Mouse (Mus musculus): ENCODE measurements around the gene Cpa4. TPM values are rescaled to one million over a fixed set of nuclear protein-coding genes. Genes with fewer than 3 reads are reported as not detected.

Gene Cpa4
- polyA plus RNA-seq, 1 experiment from 2014 or later = 1.4 TPM

- peaks cover 16% of the 10 kb centered on the region for H3K4me1 ChIP-seq (ENCODE audit: control insufficient read depth, insufficient read depth, low read length)
- ATAC-seq (ENCODE audit: insufficient read depth, low FRiP score) = no peak
- H3K27me3 ChIP-seq (ENCODE audit: control insufficient read depth, insufficient read depth, low read length) = no peaks in the 10 kb centered on the region
- no peak overlapping the region for H3K9ac ChIP-seq (ENCODE audit: low read length)
- H3K27ac ChIP-seq (ENCODE audit: low read length) = no peak overlapping the region
- H3K36me3 ChIP-seq (ENCODE audit: control insufficient read depth, insufficient read depth, low read length) = no peaks in the 10 kb centered on the region
- H3K4me3 ChIP-seq (replicated peaks; ENCODE audit: low read length) = no peak overlapping the region
- no peaks in the 10 kb centered on the region for H3K9me3 ChIP-seq (replicated peaks; ENCODE audit: control insufficient read depth, low read length)
- no peak overlapping the region for H3K4me2 ChIP-seq (ENCODE audit: low read depth, low read length)
- WGBS = 39% methylated on average over 4 of the region's 4 CpGs
These were observed 53.8 kb downstream of the Cpa4 start for GRCm38 (mm10) chr6:30621986-30622389.

GRCm38 (mm10) chr6:30624763-30625162 lies 56.6 kb downstream of the Cpa4 start:
- Histone ChIP-seq H3K4me2 (ENCODE audit: low read depth, low read length) (no peak overlapping the region), H3K4me3 (replicated peaks; ENCODE audit: low read length) (no peak overlapping the region), H3K27ac (ENCODE audit: low read length) (no peak overlapping the region), H3K9me3 (replicated peaks; ENCODE audit: control insufficient read depth, low read length) (no peaks in the 10 kb centered on the region), H3K9ac (ENCODE audit: low read length) (no peak overlapping the region), H3K36me3 (ENCODE audit: control insufficient read depth, insufficient read depth, low read length) (no peaks in the 10 kb centered on the region), H3K4me1 (ENCODE audit: control insufficient read depth, insufficient read depth, low read length) (no peaks in the 10 kb centered on the region), H3K27me3 (ENCODE audit: control insufficient read depth, insufficient read depth, low read length) (no peaks in the 10 kb centered on the region)
- WGBS = 84% methylated on average over 9 of the region's 9 CpGs
- peak; percentile 70 for ATAC-seq (ENCODE audit: insufficient read depth, low FRiP score)

- no peaks in the 10 kb centered on the region for H3K36me3 ChIP-seq (ENCODE audit: control insufficient read depth, insufficient read depth, low read length)
- no peak overlapping the region for H3K4me3 ChIP-seq (replicated peaks; ENCODE audit: low read length)
- H3K9me3 ChIP-seq (replicated peaks; ENCODE audit: control insufficient read depth, low read length) = no peaks in the 10 kb centered on the region
- no peak overlapping the region for H3K9ac ChIP-seq (ENCODE audit: low read length)
- ATAC-seq (ENCODE audit: insufficient read depth, low FRiP score) = no peak
- no peaks in the 10 kb centered on the region for H3K27me3 ChIP-seq (ENCODE audit: control insufficient read depth, insufficient read depth, low read length)
- no peak overlapping the region for H3K4me2 ChIP-seq (ENCODE audit: low read depth, low read length)
- H3K27ac ChIP-seq (ENCODE audit: low read length) = no peak overlapping the region
- H3K4me1 ChIP-seq (ENCODE audit: control insufficient read depth, insufficient read depth, low read length) = 0 out of 2 replicates have a peak, but pooled peaks cover 5% of the 10 kb centered on the region
- WGBS = 27% methylated on average over 6 of the region's 6 CpGs
These were observed 60.0 kb downstream of the Cpa4 start for GRCm38 (mm10) chr6:30628152-30628551.

- 89% methylated on average over 1 of the region's 1 CpGs for WGBS
- Histone ChIP-seq H3K4me2 (ENCODE audit: low read depth, low read length) (no peak overlapping the region), H3K27me3 (ENCODE audit: control insufficient read depth, insufficient read depth, low read length) (no peaks in the 10 kb centered on the region), H3K36me3 (ENCODE audit: control insufficient read depth, insufficient read depth, low read length) (no peaks in the 10 kb centered on the region), H3K4me3 (replicated peaks; ENCODE audit: low read length) (no peak overlapping the region), H3K9ac (ENCODE audit: low read length) (no peak overlapping the region), H3K27ac (ENCODE audit: low read length) (no peak overlapping the region), H3K4me1 (ENCODE audit: control insufficient read depth, insufficient read depth, low read length) (0 out of 2 replicates have a peak, but pooled peaks cover 5% of the 10 kb centered on the region), H3K9me3 (replicated peaks; ENCODE audit: control insufficient read depth, low read length) (no peaks in the 10 kb centered on the region)
- no peak for ATAC-seq (ENCODE audit: insufficient read depth, low FRiP score)
These were observed 61.8 kb downstream of the Cpa4 start for GRCm38 (mm10) chr6:30629989-30630388.

GRCm38 (mm10) chr6:30635361-30635862 lies 67.2 kb downstream of the Cpa4 start:
- no peak overlapping the region for H3K4me3 ChIP-seq (replicated peaks; ENCODE audit: low read length)
- no peaks in the 10 kb centered on the region for H3K9me3 ChIP-seq (replicated peaks; ENCODE audit: control insufficient read depth, low read length)
- 30% methylated on average over 8 of the region's 8 CpGs for WGBS
- H3K4me2 ChIP-seq (ENCODE audit: low read depth, low read length) = no peak overlapping the region
- H3K4me1 ChIP-seq (ENCODE audit: control insufficient read depth, insufficient read depth, low read length) = peaks cover 20% of the 10 kb centered on the region
- no peaks in the 10 kb centered on the region for H3K36me3 ChIP-seq (ENCODE audit: control insufficient read depth, insufficient read depth, low read length)
- no peak for ATAC-seq (ENCODE audit: insufficient read depth, low FRiP score)
- no peak overlapping the region for H3K9ac ChIP-seq (ENCODE audit: low read length)
- peak overlapping the region; percentile 88 for H3K27ac ChIP-seq (ENCODE audit: low read length)
- no peaks in the 10 kb centered on the region for H3K27me3 ChIP-seq (ENCODE audit: control insufficient read depth, insufficient read depth, low read length)

GRCm38 (mm10) chr6:30636186-30636842 lies 68.1 kb downstream of the Cpa4 start:
- no peak overlapping the region for H3K4me2 ChIP-seq (ENCODE audit: low read depth, low read length)
- no peaks in the 10 kb centered on the region for H3K36me3 ChIP-seq (ENCODE audit: control insufficient read depth, insufficient read depth, low read length)
- H3K9me3 ChIP-seq (replicated peaks; ENCODE audit: control insufficient read depth, low read length) = no peaks in the 10 kb centered on the region
- ATAC-seq (ENCODE audit: insufficient read depth, low FRiP score) = peak; percentile 25; the same call in 1 of the 2 replicates
- H3K27me3 ChIP-seq (ENCODE audit: control insufficient read depth, insufficient read depth, low read length) = no peaks in the 10 kb centered on the region
- peaks cover 20% of the 10 kb centered on the region for H3K4me1 ChIP-seq (ENCODE audit: control insufficient read depth, insufficient read depth, low read length)
- WGBS = 38% methylated on average over 4 of the region's 4 CpGs
- peak overlapping the region; percentile 33; the same call in 1 of the 2 replicates for H3K9ac ChIP-seq (ENCODE audit: low read length)
- no peak overlapping the region for H3K4me3 ChIP-seq (replicated peaks; ENCODE audit: low read length)
- H3K27ac ChIP-seq (ENCODE audit: low read length) = peak overlapping the region; percentile 88

GRCm38 (mm10) chr6:30638674-30639268 lies 70.6 kb downstream of the Cpa4 start, which contains the start of gene Cpa1:
Gene Cpa1 (plus strand): TSS chr6:30639218.
- WGBS = 68% methylated on average over 5 of the region's 5 CpGs
- 0 out of 2 replicates have a peak within 1 kb of the TSS, but pooled peaks have one; percentile 6 for H3K4me3 ChIP-seq (replicated peaks; ENCODE audit: low read length)
- peaks cover 15% of the 10 kb centered on the region for H3K4me1 ChIP-seq (ENCODE audit: control insufficient read depth, insufficient read depth, low read length)
- H3K9me3 ChIP-seq (replicated peaks; ENCODE audit: control insufficient read depth, low read length) = no peaks in the 10 kb centered on the region
- peak within 1 kb of the TSS; percentile 3; the same call in 1 of the 2 replicates for H3K27ac ChIP-seq (ENCODE audit: low read length)
- no peaks in the 10 kb centered on the region for H3K27me3 ChIP-seq (ENCODE audit: control insufficient read depth, insufficient read depth, low read length)
- no peak within 1 kb of the TSS for H3K9ac ChIP-seq (ENCODE audit: low read length)
- ATAC-seq (ENCODE audit: insufficient read depth, low FRiP score) = no peak
- H3K36me3 ChIP-seq (ENCODE audit: control insufficient read depth, insufficient read depth, low read length) = no peaks in the 10 kb centered on the region
- no peak within 1 kb of the TSS for H3K4me2 ChIP-seq (ENCODE audit: low read depth, low read length)

Other genes starting within 250 kb of the Cpa4 start
- gene Zc3hc1, start 177.3 kb upstream of the Cpa4 start, polyA plus RNA-seq (2015; fragmentation: Nextera tagmentation; extraction: Ambion mirVana) = 36.0 and 38.9 TPM in 2 replicates
- gene Klhdc10, start 166.5 kb upstream of the Cpa4 start, polyA plus RNA-seq (2015; fragmentation: Nextera tagmentation; extraction: Ambion mirVana) = 15.6 and 16.5 TPM in 2 replicates
- 29.9 and 31.6 TPM in 2 replicates for gene Tmem209, start 58.6 kb upstream of the Cpa4 start, polyA plus RNA-seq (2015; fragmentation: Nextera tagmentation; extraction: Ambion mirVana)
- not detected in 2 replicates for gene Ssmem1, start 58.5 kb upstream of the Cpa4 start, polyA plus RNA-seq (2015; fragmentation: Nextera tagmentation; extraction: Ambion mirVana)
- 688 and 708 TPM in 2 replicates for gene Cpa2, start 26.8 kb upstream of the Cpa4 start, polyA plus RNA-seq (2015; fragmentation: Nextera tagmentation; extraction: Ambion mirVana)
- gene Cpa5, start 42.6 kb downstream of the Cpa4 start, polyA plus RNA-seq (2015; fragmentation: Nextera tagmentation; extraction: Ambion mirVana) = 0.21 and 0.24 TPM in 2 replicates
- gene Cpa1, start 70.8 kb downstream of the Cpa4 start, polyA plus RNA-seq (2015; fragmentation: Nextera tagmentation; extraction: Ambion mirVana) = 684 and 706 TPM in 2 replicates
- 8.8 and 11.6 TPM in 2 replicates for gene Cep41, start 125.4 kb downstream of the Cpa4 start, polyA plus RNA-seq (2015; fragmentation: Nextera tagmentation; extraction: Ambion mirVana)
- gene Mest, start 155.2 kb downstream of the Cpa4 start, polyA plus RNA-seq (2015; fragmentation: Nextera tagmentation; extraction: Ambion mirVana) = 746 and 846 TPM in 2 replicates